Mouse (Mus musculus) cerebellum, adult 18-20 months (tissue): ENCODE data around the gene Tsfm.

ENCODE experiments used
- DNase-seq, 2 experiments: peaks; one replicate each; pipeline ENCODE4 v3.0.0; 2021

The Tsfm gene

DNA sequence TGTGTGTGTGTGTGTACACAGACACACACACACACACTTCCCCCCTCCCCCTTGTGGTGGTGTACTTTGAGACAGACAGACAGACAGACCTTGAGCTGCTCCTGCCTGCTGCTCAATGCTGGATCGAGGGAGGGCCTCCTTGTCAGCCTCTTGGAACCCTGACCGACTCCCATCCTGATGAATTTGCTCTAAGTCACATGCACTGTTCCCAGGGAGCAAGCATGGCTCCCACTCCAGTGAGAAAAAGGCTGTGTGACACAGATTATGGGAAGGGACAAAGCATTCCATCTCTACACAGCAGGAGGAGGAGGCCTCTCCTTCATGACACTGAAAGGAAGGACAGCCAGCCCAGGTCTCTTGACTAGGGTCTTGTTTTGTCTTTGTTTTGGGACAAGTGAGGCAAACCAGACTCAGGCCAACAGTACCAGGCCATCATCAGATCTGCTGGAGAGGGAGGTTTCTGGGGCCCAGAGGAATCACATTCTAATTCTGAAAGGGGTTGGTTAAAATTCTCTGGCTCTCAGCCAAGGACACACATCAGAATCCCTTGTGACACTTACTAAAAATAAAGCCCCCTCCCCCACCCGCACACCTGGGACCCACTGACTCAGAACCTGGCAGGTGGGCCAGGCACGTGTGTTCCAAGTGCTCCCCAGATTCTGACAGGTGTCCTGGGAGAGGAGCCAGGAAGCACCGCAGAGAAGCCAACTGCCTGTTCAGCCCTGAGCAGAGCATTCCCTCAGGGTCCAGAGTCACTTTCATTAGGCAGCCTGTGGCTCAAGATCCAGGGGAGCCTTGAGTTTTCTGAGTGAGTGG, 46.2 kb downstream of the Tsfm start:
- DNase-seq = peak; percentile 88 to 94

DNA sequence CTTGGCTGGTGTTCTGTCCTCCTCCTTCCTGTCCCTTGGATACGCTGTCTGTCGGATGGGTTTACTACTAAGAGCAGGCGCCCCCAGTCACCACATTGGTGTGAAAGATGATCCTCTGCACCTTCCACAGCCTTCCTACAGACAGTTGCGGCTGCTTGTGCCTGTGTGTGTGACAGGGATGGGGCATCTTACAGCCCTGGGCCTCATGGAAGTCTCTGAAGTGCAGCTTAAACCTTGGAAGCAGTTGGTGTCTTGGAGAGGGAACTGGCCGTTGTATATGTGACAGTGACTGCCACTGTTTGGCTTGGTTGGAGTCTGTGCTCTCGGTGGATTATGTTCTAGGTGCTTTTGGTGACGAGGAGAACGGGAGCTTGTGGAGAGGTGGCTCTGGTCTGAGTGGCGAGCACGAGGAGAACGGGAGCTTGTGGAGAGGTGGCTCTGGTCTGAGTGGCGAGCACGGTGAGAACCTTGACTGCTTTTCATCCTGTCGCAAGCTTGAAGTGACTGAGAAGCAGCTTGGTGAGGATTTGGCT, 47.4 kb downstream of the Tsfm start:
- no peak for DNase-seq

DNA sequence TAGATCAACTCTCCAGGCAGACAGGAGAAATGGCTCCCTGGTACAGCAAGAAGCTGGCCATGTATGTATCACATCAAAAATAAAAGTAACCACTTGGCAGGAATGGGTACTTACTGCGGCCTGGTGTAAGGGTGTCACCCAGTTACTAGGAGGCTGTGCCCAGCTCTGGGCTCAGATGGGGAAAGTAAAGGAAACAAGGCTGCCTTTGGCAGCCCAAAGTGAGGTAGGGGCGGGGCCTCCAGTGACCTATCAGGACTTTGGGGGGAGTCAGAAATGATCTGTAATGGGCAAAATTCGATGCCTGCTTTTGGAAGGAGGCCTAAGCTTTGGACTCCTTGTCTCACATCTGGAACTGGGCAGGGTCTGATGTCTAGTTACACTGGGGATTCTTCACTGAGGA, 48.9 kb downstream of the Tsfm start:
- DNase-seq = no peak

DNA sequence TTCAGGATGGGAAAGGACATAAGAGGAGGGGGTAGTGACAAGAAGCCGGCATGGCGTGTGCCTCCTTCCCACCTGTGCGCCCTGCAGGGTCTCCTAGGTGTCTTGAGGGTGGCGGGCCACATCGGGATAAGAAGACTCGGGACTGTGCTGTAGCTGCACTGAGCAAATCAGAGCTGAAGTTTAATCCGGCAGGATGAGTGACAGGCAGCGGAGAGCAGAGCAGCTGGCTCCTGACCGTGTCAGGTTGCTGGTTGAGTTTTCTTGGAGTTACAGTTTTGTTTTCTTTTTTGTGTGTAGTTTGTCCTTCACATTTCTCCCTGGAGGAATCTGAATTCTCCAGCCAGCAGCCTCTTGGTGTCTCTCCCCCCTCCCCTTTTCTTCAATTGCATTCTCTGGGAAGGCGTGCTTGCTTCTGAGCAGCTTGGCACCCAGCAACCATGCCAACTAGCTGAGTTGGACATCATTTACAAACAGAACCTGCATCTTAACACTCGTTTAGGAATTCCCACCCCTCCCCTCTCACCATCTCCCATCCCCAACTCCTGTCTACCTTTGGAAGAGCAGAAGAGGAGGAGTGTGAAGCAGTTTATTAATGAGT, 49.6 kb downstream of the Tsfm start:
- no peak for DNase-seq

- peak; percentile 52 to 69 for DNase-seq
Observed at GRCm38 (mm10) chr10:126980221-126980932, 50.3 kb downstream of the Tsfm start.

- peak; percentile 68 to 79 for DNase-seq
Observed at GRCm38 (mm10) chr10:126979636-126980151, 50.9 kb downstream of the Tsfm start.

DNA sequence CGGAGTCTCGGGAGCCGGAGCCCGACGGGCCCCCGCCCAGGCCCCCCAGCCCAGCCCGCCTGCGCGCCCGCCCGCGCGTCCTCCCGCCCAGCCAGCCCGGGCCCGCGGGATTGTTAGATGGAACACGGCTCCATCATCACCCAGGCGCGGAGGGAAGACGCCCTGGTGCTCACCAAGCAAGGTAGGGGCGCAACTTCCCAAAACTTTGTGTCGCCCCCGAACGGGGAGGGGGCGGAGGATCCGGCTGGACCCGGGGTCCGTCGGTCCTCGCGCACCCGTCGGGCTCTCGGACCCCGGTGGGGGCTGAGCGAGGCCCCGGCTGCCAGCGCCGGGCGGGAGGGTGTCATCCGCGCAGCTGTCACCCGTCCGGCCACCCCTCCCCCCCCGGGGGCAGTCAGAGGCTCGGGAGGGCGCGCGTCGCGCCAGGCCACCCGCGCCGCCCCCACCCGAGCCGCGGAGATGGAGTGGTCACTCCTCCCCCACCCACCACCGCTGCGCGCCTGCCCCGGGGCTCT, 51.5 kb downstream of the Tsfm start:
- DNase-seq = peak; percentile 68 to 81

GRCm38 (mm10) chr10:126978277-126978994, 52.2 kb downstream of the Tsfm start, which contains the start of gene Ctdsp2:
TSS of gene Ctdsp2 (plus strand) at chr10:126978717.
- peak; percentile 100 for DNase-seq

GRCm38 (mm10) chr10:126977076-126977475, 53.6 kb downstream of the Tsfm start:
- DNase-seq = no peak

- DNase-seq = no peak
Observed at GRCm38 (mm10) chr10:126975706-126976105, 54.9 kb downstream of the Tsfm start.

GRCm38 (mm10) chr10:126972988-126973387, 57.7 kb downstream of the Tsfm start:
- DNase-seq = no peak

DNA sequence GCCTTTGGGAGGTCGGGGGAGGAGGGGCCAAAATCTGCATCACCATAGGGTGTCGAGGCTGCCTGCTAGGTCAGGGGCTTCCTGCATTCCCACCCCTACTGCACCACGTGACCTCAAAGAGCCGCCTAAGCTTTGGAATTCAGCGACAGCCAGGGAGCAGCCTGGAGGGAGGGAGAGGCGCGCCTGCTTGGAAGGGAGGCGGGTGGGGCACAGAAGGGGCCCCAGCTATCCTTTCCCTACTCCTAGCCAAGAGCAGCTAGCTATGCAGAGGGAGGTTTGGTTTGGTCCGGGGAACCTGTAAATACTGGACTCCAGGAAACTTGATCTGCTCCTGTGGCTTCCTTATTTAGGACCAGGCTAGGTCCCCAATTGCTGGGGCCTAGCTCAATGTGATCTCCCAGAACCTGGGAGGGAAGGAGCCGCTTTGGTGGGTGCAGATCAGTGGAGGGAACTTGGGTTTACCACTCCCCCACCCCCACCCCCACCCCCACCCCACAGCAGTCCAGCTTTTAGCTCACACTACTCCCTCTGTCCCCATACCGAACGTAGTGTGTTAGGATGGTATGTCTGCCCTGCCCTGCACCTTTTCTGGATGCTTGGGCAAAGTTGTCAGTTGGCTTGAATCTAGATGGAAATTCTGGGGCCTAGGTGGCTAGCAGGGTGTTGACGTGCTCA, 58.5 kb downstream of the Tsfm start:
- no peak for DNase-seq

DNA sequence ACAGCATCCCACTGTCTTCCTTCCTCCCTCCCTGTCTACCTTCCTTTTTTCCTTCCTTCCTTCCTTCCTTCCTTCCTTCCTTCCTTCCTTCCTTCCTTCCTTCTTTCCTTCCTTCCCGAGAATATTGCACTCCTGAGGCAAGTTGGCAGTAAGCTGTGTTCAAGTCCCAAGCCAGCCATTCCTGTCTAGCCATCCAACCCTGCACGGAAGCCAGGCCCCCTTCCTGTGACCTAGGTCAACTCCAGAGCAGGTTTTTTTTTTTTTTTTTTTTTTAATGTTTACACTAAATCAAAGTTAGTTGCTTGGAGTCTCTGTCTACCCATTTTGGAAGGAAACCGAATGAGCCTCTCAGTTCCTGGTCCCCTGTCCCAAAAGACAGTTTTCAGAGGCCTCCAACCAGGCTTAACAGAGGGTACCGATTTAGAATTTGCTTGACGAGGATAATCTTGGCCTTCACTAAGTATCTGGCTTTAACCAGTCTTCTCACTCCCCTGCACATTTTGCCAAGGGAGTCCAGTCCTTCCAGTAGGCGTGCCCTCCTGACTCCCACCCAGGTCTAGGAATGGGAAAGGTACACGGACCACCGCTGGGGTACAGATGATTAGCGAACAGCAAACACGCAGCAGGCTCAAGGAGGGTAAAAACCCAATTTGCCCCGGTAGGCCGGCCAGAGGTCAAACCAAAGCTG, 59.1 kb downstream of the Tsfm start:
- DNase-seq = no peak

- DNase-seq = no peak
Observed at GRCm38 (mm10) chr10:126963821-126964220, 66.8 kb downstream of the Tsfm start.

- peak in 1 of 2 experiments; percentile 52 for DNase-seq
Observed at GRCm38 (mm10) chr10:126962966-126963330, 67.7 kb downstream of the Tsfm start.

DNA sequence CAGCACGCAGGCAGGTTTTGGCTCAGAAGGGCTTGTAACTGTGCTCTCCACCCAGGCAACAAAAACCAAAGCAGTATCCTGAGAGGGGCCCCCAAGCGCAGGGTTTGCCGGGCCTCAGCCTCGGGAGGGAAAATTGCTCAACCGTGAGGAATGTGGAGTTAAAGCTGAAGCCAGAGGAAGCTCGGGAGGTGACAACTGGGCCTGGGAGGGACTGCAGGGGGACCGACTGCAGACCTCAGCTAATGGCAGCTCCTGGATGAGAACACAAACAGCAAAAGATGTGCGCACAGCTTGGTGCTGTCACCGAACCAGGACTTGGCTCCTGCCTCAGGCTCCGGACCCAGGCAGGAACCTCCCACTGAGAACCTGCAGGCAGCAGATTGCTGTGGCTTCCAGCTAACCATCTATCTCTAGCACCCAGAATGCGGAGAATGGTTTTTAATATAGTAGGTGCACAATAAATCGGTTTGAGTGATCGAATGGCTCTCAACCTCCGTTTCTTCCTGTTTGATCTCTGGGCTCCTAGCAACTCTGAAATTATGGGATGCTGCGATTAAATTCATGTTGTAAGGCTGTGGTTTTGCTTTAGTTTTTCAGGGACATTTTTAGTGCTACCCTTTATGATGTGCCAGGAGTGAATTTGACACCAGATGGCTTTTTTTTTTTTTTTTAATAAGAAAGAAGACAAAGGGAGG, 68.2 kb downstream of the Tsfm start:
- DNase-seq = peak; percentile 82 to 85

DNA sequence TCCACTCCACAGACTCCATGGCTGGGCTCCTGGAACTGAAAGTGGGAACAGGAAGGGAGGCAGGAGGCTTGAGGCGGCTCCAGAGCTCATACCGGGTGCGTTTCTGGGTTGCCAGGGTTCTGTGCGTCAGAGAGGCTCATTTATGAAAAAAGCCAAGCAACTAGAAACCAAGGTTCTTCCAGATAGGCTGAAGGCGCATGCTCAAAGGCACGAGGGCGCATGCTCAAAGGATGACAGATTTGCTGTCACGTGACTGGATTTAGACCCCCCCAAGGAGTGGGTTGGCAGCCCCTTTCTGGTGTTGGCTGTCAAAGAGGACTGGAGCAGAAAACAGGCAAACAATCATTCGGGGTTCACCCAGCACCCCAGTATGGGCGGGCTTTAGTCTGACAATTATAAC, 68.9 kb downstream of the Tsfm start:
- peak; percentile 86 to 88 for DNase-seq
